Mouse (Mus musculus) right cerebral cortex, postnatal 4 days (tissue): Measurements from ENCODE around the gene Enpp6.

ENCODE experiments used
- DNase-seq: peaks from one replicate; pipeline ENCODE4 v3.0.0-alpha.2; 2022

Enpp6 gene

GRCm38 (mm10) chr8:46986386-46987140, at the start of gene Enpp6:
Gene Enpp6, plus strand, starts transcription at chr8:46986887.
- DNase-seq, result no peak

DNA sequence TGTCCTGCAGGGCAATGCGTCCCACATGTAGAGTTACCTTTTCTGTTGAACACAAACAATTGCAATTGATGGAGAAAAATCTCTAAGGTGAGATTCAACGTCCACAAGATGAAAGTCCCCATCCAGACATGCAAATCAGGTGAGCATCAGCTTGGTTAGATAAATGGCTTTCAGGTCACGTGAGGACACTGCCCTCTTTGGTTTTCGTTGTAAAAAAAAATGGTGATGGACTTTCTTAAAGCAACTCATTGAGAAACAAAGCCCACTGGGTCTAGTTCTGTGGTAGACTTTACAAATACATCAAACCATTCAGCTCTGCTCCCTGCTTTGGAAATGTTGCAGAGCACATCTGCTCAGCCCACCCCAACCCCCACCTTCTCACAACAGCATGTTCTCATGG, 48.5 kb upstream of the Enpp6 start:
- no peak for DNase-seq

DNA sequence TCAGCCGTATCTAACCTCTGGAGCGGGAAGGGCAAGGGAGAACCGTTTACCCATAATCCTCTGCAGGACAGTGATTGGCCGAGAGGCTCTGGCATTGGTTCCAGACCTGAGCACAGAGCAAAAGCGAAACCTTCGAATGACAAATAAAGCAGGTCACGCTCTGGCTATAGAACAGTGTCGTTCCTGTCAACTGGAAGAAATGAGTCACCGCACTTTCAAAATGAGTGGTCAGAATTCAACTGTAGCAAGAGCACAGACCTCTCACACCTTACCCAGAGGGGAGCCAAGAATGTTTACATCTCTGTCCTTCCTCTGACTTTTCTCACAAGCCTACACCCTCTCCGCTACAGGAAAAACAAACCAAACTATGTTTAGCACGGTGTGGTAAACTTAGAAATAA, 45.4 kb upstream of the Enpp6 start:
- no peak for DNase-seq

DNA sequence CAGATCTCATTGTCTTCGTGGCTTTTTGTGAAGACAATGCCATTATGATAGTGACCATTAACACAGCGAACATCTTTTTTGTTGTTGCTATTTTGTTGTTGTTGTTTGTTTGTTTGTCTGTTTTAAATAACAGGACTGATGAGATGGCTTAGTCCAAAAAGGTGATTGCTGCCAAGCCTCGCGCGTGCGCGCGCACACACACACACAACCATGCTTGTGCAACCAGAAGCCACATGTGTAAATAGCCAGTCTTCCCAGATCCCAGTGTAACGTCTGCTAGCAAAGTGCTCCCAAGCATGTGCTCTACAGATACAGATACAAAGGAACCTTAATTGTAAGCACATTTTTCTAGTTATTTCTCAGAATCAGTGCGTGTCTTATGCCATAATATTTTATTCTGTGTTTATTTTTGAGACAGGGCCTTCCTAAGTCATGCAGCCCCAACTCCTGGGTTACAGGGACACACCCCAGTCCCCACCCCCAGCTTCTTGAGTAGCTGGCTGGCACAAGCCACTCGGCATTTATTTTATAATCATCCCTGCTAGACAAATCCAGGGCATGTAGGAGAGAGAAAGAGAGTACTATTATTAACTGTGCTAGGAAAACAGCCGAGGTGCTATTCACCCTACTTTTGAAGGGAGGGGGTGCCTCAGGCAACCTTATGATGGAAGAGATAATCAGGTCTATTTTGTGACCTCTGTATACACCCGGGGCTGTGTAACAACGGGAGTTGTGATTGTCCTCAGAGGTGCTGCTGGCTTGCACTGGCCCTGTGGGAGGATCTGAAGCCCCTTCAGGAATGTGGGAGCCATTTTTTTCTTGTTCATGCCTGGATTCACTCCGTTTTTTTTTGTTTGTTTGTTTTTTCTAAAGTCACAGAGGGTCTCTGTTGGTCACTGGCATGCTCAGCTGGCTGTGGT, 44.7 kb upstream of the Enpp6 start:
- DNase-seq, result no peak

- no peak for DNase-seq
Observed at GRCm38 (mm10) chr8:46942651-46943024, 44.0 kb upstream of the Enpp6 start.

DNA sequence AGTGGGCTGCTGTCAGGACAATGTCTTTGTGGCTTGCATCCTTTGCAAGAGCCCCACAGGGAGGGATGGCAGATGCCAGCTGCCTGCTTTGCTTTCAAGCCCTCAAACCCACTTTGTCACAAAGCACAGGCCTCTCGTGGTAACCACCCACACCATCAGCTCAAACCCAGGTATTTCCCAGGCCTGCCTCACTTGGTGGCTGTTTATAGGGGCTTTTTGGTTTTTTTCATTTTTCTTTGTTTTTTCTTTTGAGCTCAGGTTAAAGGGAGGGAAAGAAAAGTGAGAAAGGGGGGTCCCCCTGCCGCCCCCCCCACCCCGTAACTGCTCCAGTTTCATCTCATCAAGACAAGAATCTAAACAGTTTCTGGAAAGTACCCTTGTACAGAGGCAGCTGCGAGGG, 43.4 kb upstream of the Enpp6 start:
- DNase-seq, result no peak

- DNase-seq, result no peak
Observed at GRCm38 (mm10) chr8:46946181-46946580, 40.5 kb upstream of the Enpp6 start.

GRCm38 (mm10) chr8:46948091-46948757, 38.5 kb upstream of the Enpp6 start:
- DNase-seq, result no peak

- DNase-seq, result peak; percentile 92
Observed at GRCm38 (mm10) chr8:46953472-46953871, 33.2 kb upstream of the Enpp6 start.

GRCm38 (mm10) chr8:46962630-46963427, 23.9 kb upstream of the Enpp6 start:
- no peak for DNase-seq

DNA sequence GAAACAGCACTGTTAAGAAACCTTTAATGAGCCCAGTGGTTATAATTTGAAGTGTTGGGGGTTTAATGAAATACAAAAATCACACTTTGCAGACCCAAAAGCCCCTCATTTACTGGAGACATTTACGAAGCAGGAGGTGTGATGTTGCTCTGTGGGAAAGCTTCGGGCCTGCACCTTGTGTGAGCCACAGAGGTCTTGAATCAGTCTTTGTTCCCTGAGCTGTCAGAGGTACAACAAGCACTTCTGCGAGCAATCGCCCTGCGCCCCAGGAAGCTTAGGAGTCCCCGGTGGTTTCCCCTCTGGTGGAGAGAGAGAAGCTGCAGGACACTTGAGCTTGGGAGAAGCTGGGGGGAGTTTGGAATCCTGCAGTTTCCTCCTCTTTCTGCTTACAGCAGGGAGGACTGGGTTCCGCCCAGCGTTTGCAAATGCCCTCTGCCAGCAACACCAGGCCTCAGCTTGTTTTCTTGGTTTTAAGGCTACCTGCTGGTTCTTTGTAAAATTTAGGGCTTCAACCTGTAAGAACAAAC, 23.0 kb upstream of the Enpp6 start:
- no peak for DNase-seq

DNA sequence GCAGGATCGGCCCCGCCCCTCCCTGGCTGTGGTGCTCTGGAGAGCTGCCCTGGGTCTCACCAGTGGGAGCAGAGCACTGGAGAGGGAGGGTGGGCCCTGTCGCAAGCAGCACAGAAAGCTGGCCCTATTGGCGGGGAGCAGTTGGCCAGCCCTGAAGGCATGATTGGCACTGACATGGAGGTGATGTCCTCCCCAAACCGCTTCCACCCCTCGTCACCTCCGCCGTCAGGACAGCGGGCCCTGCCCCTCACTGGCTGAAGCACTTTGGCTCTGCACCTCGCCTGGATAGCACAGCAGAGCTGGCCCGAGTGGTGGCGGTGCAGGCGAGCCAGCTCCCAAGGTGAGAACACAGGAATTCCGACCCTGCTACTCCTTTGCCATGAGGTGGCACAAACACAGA, 20.9 kb upstream of the Enpp6 start:
- DNase-seq, result no peak

- no peak for DNase-seq
Observed at GRCm38 (mm10) chr8:46968721-46969120, 18.0 kb upstream of the Enpp6 start.

DNA sequence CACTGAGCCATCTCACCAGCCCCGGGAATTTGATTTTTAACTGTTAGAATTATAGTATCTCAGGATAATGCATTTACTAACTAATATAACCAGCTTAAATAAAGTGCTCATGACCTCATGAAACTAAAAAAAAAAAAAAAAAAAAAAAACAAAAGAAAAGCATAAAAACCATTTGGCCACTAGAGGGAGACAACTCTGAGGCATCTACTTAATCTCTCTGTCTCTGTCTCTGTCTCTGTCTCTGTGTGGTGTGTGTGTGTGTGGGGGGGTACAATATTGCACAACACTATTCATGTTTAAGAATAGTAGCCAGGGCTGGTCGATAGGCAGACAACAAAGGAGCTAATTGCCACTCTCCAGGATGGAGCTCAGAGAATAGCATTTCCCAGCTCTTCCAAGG, 17.3 kb upstream of the Enpp6 start:
- DNase-seq, result no peak

- no peak for DNase-seq
Observed at GRCm38 (mm10) chr8:46977376-46977775, 9.3 kb upstream of the Enpp6 start.

DNA sequence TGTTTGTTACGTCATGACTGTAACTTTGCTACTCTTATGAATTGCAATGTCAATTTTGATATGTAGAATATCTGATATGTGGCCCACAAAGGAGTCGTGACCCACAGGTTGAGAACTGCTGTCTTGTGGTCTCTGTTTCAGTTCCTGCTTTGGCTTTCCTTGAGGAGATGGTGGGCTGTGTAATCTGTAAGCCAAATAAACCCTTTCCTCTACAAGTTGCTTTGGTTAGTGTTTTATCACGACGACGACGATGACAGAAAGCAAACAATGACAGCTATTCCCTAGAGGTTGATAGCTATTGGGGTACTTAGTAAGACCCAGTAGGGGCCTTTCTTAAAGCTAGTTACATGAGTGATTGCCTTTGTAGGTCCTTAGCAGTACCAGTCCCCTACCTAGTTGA, 4.5 kb upstream of the Enpp6 start:
- DNase-seq, result no peak

- DNase-seq, result no peak
Observed at GRCm38 (mm10) chr8:46982770-46983169, 3.9 kb upstream of the Enpp6 start.

GRCm38 (mm10) chr8:46984647-46985046, 2.0 kb upstream of the Enpp6 start:
- DNase-seq, result no peak

- no peak for DNase-seq
Observed at GRCm38 (mm10) chr8:46988366-46988765, 1.7 kb downstream of the Enpp6 start.

- no peak for DNase-seq
Observed at GRCm38 (mm10) chr8:46991081-46991480, 4.4 kb downstream of the Enpp6 start.

GRCm38 (mm10) chr8:46992579-46992978, 5.9 kb downstream of the Enpp6 start:
- DNase-seq, result no peak

DNA sequence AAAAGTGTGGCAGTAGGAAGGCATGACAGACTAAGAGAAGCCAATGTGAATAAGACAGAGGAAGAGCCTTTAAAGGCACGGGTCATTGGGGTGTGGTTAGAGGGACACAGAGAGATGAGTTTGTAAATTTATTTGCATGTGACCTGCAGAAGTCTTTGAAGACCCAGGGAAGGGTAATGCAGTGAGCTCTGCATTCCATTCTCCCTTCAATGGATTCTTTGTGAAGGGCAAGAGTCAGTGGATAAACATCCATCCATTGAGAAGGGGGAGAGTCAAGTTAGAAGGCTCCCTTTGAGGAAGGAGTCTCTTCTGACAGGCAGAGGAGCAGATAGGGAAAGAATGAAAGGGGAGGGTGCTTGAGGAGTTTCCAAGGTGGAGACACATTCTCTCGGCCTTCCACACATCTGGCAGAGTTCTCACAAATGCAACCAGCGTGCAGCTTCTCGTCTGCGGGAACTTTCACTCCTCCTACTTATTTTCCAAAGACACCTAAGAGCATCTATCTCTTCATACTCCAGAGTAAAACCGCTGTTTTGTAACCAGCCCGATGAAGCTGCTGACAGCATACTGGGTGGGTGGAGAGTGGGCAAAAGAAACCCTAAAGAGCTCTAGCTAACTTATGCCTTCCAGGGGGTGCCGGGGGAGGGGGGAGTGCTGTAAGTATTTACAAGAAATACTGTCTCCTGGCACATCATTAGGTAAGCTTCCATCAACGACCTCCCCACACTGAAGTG, 9.4 kb downstream of the Enpp6 start:
- DNase-seq, result no peak
